Mouse (Mus musculus) limb, embryonic 12.5 days (tissue): ENCODE measurements around the gene Msh5. TPM values are rescaled to one million over a fixed set of nuclear protein-coding genes. Genes with fewer than 3 reads are reported as not detected.

Experiments used
- ATAC-seq: fragments of 200-750 bp; cut with Nextera tagmentation; 2 replicates; pipeline ENCODE4 v1.8.0; 2017; ENCODE audit warnings: low read depth, moderate TSS enrichment; ENCODE audit not compliant: insufficient number of reproducible peaks, insufficient read depth, low FRiP score, low TSS enrichment
- H3K27ac ChIP-seq: fragments of 300-500 bp; sonication (generic); 2 replicates; pipeline ENCODE4 v1.5.1; 2016; ENCODE audit warnings: mild to moderate bottlenecking, moderate library complexity
- H3K27me3 ChIP-seq: fragments of 300-500 bp; sonication (generic); 2 replicates; pipeline ENCODE4 v1.6.1; 2016; ENCODE audit warnings: mild to moderate bottlenecking, moderate library complexity
- H3K36me3 ChIP-seq: fragments of 300-500 bp; sonication (generic); 2 replicates; pipeline ENCODE4 v1.6.1; 2016; ENCODE audit warnings: mild to moderate bottlenecking, moderate library complexity
- H3K4me1 ChIP-seq: fragments of 300-500 bp; sonication (generic); replicated peaks from 2 replicates; pipeline ENCODE4 v1.6.1; 2016
- H3K4me2 ChIP-seq: fragments of 300-500 bp; sonication (generic); 2 replicates; pipeline ENCODE4 v1.6.1; 2016; ENCODE audit warnings: mild to moderate bottlenecking, moderate library complexity
- H3K4me3 ChIP-seq: fragments of 300-500 bp; sonication (generic); replicated peaks from 2 replicates; pipeline ENCODE4 v1.5.1; 2016; ENCODE audit warnings: mild to moderate bottlenecking
- H3K9ac ChIP-seq: fragments of 300-500 bp; sonication (generic); replicated peaks from 2 replicates; pipeline ENCODE4 v1.6.1; 2016; ENCODE audit warnings: mild to moderate bottlenecking, moderate library complexity
- H3K9me3 ChIP-seq: fragments of 300-500 bp; sonication (generic); 2 replicates; pipeline ENCODE4 v1.6.1; 2016; ENCODE audit warnings: mild to moderate bottlenecking, moderate library complexity
- WGBS: fragments of 180-500 bp; shearing (Covaris S2); methylation state at CpG from one replicate; pipeline ENCODE4 v1.1.7; 2016; 5-methylcytosine and 5-hydroxymethylcytosine counted together
- polyA plus RNA-seq: library from polyadenylated mRNA; unstranded; fragments of >200 nt; fragmentation: Nextera tagmentation; extraction: Ambion mirVana; gene quantifications from 2 replicates; pipeline ENCODE4 v1.2.1, GENCODE M21; 2016

The Msh5 gene
- polyA plus RNA-seq, 1 experiment from 2014 or later, result 3.4 TPM

- no peaks in the 10 kb centered on the region for H3K27me3 ChIP-seq
- H3K4me2 ChIP-seq, result no peak overlapping the region
- H3K36me3 ChIP-seq, result peaks cover 79% of the 10 kb centered on the region
- no peak for ATAC-seq
- no peak overlapping the region for H3K27ac ChIP-seq
- peaks cover 30% of the 10 kb centered on the region for H3K4me1 ChIP-seq
- no peak overlapping the region for H3K4me3 ChIP-seq
- no peak overlapping the region for H3K9ac ChIP-seq
- 80% methylated on average over 3 of the region's 3 CpGs for WGBS
- H3K9me3 ChIP-seq, result no peaks in the 10 kb centered on the region
These were observed 10.5 kb upstream of the Msh5 start for GRCm38 (mm10) chr17:35057090-35057489.

- Histone ChIP-seq H3K4me3 (no peak overlapping the region), H3K9me3 (no peaks in the 10 kb centered on the region), H3K27me3 (no peaks in the 10 kb centered on the region), H3K4me2 (no peak overlapping the region), H3K9ac (no peak overlapping the region), H3K4me1 (peaks cover 31% of the 10 kb centered on the region), H3K36me3 (peaks cover 68% of the 10 kb centered on the region), H3K27ac (no peak overlapping the region)
- 93% methylated on average over 7 of the region's 7 CpGs for WGBS
- no peak for ATAC-seq
These were observed 9.3 kb upstream of the Msh5 start for GRCm38 (mm10) chr17:35055691-35056495.

- peak overlapping the region; percentile 77 for H3K9ac ChIP-seq
- peak overlapping the region; percentile 86 for H3K4me2 ChIP-seq
- peak overlapping the region; percentile 95 for H3K27ac ChIP-seq
- no peaks in the 10 kb centered on the region for H3K9me3 ChIP-seq
- peaks cover 49% of the 10 kb centered on the region for H3K36me3 ChIP-seq
- no peaks in the 10 kb centered on the region for H3K27me3 ChIP-seq
- 89% methylated on average over 12 of the region's 12 CpGs for WGBS
- ATAC-seq, result no peak
- peaks cover 40% of the 10 kb centered on the region for H3K4me1 ChIP-seq
- H3K4me3 ChIP-seq, result peak overlapping the region; percentile 70
These were observed 5.8 kb upstream of the Msh5 start for GRCm38 (mm10) chr17:35052271-35052798.

DNA sequence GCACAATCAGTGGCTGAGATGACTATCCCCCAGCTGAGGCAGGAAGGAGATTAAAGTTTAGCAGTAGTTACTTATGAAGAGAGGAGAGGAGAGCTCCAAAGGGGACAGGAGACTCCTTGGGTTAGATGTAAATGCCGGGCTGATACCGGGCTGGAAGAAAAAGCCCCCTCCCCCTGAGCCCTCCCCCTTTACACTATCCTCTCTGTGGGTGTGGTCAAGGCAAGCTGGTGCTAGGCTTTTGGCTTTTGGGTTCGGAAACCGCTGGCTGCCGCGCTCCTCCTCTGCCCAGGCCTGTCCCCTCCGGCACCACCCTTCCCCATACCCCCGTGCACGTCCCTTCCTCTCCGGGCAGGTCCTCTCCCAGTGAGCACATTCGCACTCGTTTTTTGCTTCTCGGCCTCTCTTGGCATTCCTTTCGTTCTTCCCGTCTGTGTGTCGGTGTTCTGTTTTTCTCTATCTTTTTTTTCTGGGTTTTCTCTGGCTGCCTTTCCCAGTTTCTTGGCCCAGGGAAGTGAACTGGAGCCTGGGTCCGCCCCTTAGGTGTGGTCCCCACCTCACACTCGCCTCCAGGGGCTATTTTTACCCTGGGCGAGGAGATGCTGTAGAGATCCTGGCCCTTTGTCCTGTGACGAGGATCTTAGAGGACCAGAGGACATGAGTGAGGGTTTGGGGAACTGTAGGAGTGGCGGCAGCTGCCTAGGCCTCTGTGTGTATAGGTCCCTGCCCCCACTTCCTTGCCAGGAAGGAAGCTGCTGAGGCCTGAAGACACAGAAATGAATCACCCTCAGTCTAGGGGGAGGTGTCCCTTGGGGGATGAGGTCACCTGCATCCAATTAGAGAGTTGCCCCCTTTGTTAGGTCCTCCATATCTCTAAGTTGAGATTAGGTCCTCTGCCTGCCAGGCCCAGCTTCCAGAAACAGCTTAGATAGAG is 4.9 kb upstream of the Msh5 start:
- Histone ChIP-seq H3K9ac (peak overlapping the region; percentile 77), H3K36me3 (peaks cover 41% of the 10 kb centered on the region), H3K9me3 (no peaks in the 10 kb centered on the region), H3K27ac (peak overlapping the region; percentile 95), H3K4me2 (peak overlapping the region; percentile 86), H3K4me1 (peaks cover 45% of the 10 kb centered on the region), H3K4me3 (peak overlapping the region; percentile 70), H3K27me3 (no peaks in the 10 kb centered on the region)
- 1% methylated on average over 21 of the region's 21 CpGs for WGBS
- ATAC-seq, result no peak

- under 1% methylated on average over 27 of the region's 27 CpGs for WGBS
- peaks cover 53% of the 10 kb centered on the region for H3K4me1 ChIP-seq
- peak overlapping the region; percentile 70 for H3K4me3 ChIP-seq
- H3K4me2 ChIP-seq, result peak overlapping the region; percentile 86
- no peak for ATAC-seq
- no peaks in the 10 kb centered on the region for H3K27me3 ChIP-seq
- H3K9me3 ChIP-seq, result no peaks in the 10 kb centered on the region
- peak overlapping the region; percentile 77 for H3K9ac ChIP-seq
- peak overlapping the region; percentile 95 for H3K27ac ChIP-seq
- H3K36me3 ChIP-seq, result peaks cover 30% of the 10 kb centered on the region
These were observed 3.7 kb upstream of the Msh5 start for GRCm38 (mm10) chr17:35050126-35050750.

GRCm38 (mm10) chr17:35049561-35050016 is 3.0 kb upstream of the Msh5 start, which contains the start of gene Clic1:
TSS of gene Clic1 (plus strand) at chr17:35049966.
- H3K4me1 ChIP-seq, result peaks cover 53% of the 10 kb centered on the region
- peak within 1 kb of the TSS; percentile 77 for H3K9ac ChIP-seq
- H3K4me2 ChIP-seq, result peak within 1 kb of the TSS; percentile 86
- no peaks in the 10 kb centered on the region for H3K9me3 ChIP-seq
- H3K27me3 ChIP-seq, result no peaks in the 10 kb centered on the region
- peak within 1 kb of the TSS; percentile 70 for H3K4me3 ChIP-seq
- peak within 1 kb of the TSS; percentile 95 for H3K27ac ChIP-seq
- H3K36me3 ChIP-seq, result peaks cover 24% of the 10 kb centered on the region
- WGBS, result under 1% methylated on average over 11 of the region's 11 CpGs
- ATAC-seq, result no peak

GRCm38 (mm10) chr17:35048932-35049440 is 2.4 kb upstream of the Msh5 start:
- no peaks in the 10 kb centered on the region for H3K9me3 ChIP-seq
- no peak for ATAC-seq
- 78% methylated on average over 5 of the region's 5 CpGs for WGBS
- peaks cover 53% of the 10 kb centered on the region for H3K4me1 ChIP-seq
- H3K4me3 ChIP-seq, result peak overlapping the region; percentile 70; the same call in 1 of the 2 replicates
- peaks cover 18% of the 10 kb centered on the region for H3K36me3 ChIP-seq
- H3K9ac ChIP-seq, result no peak overlapping the region
- H3K27me3 ChIP-seq, result no peaks in the 10 kb centered on the region
- peak overlapping the region; percentile 86 for H3K4me2 ChIP-seq
- H3K27ac ChIP-seq, result peak overlapping the region; percentile 95; the same call in 1 of the 2 replicates

DNA sequence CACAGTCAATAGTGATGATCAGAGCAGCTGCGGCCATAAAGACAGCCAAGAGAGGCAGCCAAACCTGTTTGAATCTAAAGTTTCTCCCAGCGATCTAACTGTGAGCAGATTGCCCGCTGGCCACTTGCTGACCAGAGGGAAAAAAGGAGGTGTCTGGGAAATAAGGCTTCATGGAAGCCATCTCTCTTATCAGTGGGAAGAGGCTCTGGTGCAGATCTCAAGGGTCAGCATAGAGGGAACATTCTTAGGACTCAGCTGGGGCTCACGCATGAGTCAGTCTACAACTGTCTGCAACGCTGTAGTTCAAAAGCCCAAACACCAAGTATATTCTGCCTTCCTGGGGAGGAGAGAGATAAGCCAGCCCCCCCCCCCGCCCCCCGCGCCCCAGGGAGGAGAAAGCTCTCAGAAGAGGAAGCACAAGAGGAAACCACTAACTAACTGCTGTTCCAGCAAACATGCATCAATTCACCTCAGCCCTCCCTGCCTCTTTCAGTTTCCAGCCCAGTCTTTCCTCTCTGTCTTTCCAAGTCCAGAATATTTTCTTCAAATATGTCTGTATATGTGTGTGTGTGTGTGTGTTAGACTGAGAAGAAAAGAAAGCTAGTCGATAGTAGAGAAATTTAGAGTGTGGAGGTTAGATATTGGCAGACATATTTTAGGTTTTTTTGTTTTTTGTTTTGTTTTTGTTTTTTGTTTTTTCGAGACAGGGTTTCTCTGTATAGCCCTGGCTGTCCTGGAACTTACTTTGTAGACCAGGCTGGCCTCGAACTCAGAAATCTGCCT is 1.8 kb upstream of the Msh5 start:
- Histone ChIP-seq H3K9me3 (no peaks in the 10 kb centered on the region), H3K9ac (no peak overlapping the region), H3K4me1 (peaks cover 53% of the 10 kb centered on the region), H3K36me3 (peaks cover 12% of the 10 kb centered on the region), H3K4me3 (no peak overlapping the region), H3K27me3 (no peaks in the 10 kb centered on the region), H3K27ac (peak overlapping the region; percentile 47), H3K4me2 (peak overlapping the region; percentile 7; the same call in 1 of the 2 replicates)
- 38% methylated on average over 10 of the region's 11 CpGs for WGBS
- no peak for ATAC-seq

GRCm38 (mm10) chr17:35047688-35048087 is 1.1 kb upstream of the Msh5 start:
- H3K4me2 ChIP-seq, result no peak overlapping the region
- no peaks in the 10 kb centered on the region for H3K9me3 ChIP-seq
- peaks cover 5% of the 10 kb centered on the region for H3K36me3 ChIP-seq
- peak overlapping the region; percentile 47 for H3K27ac ChIP-seq
- no peaks in the 10 kb centered on the region for H3K27me3 ChIP-seq
- H3K4me1 ChIP-seq, result peaks cover 52% of the 10 kb centered on the region
- no peak for ATAC-seq
- H3K9ac ChIP-seq, result no peak overlapping the region
- no peak overlapping the region for H3K4me3 ChIP-seq
- WGBS, result 56% methylated on average over 1 of the region's 1 CpGs
